Mouse (Mus musculus) midbrain, embryonic 12.5 days (tissue): ENCODE measurements at regions not wholly inside any gene's neighbourhood (a gene's known extent, or its start where the extent isn't known, plus 50 kb on each side); places are given as distances from the start of the nearest gene placed in this dataset.

Experiments
- ATAC-seq: fragments of 200-750 bp; cut with Nextera tagmentation; 2 replicates; pipeline ENCODE4 v1.8.0; 2017; ENCODE audit warnings: low read depth, moderate TSS enrichment, moderate library complexity; ENCODE audit not compliant: low FRiP score
- H3K27ac ChIP-seq: fragments of 300-500 bp; sonication (generic); replicated peaks from 2 replicates; pipeline ENCODE4 v1.5.1; 2016; ENCODE audit warnings: mild to moderate bottlenecking
- H3K27me3 ChIP-seq: fragments of 300-500 bp; sonication (generic); 2 replicates; pipeline ENCODE4 v1.6.1; 2016; ENCODE audit warnings: mild to moderate bottlenecking
- H3K36me3 ChIP-seq: fragments of 300-500 bp; sonication (generic); 2 replicates; pipeline ENCODE4 v1.6.1; 2016
- H3K4me1 ChIP-seq: fragments of 300-500 bp; sonication (generic); 2 replicates; pipeline ENCODE4 v1.6.1; 2016
- H3K4me2 ChIP-seq: fragments of 300-500 bp; sonication (generic); replicated peaks from 2 replicates; pipeline ENCODE4 v1.6.1; 2016; ENCODE audit warnings: mild to moderate bottlenecking, moderate library complexity
- H3K4me3 ChIP-seq: fragments of 300-500 bp; sonication (generic); 2 replicates; pipeline ENCODE4 v1.5.1; 2016; ENCODE audit warnings: mild to moderate bottlenecking
- H3K9ac ChIP-seq: fragments of 300-500 bp; sonication (generic); replicated peaks from 2 replicates; pipeline ENCODE4 v1.6.1; 2016; ENCODE audit warnings: mild to moderate bottlenecking, moderate library complexity
- H3K9me3 ChIP-seq: fragments of 300-500 bp; sonication (generic); 2 replicates; pipeline ENCODE4 v1.6.1; 2016; ENCODE audit warnings: mild to moderate bottlenecking
- WGBS: fragments of 180-500 bp; shearing (Covaris S2); methylation state at CpG from one replicate; pipeline ENCODE4 v1.1.7; 2016; 5-methylcytosine and 5-hydroxymethylcytosine counted together

GRCm38 (mm10) chr6:44210901-44211300 lies 544.8 kb upstream of the Tpk1 start:
- H3K27me3 ChIP-seq = no peaks in the 10 kb centered on the region
- H3K4me2 ChIP-seq = no peak overlapping the region
- no peak overlapping the region for H3K4me3 ChIP-seq
- H3K36me3 ChIP-seq = no peaks in the 10 kb centered on the region
- WGBS = 69% methylated on average over 1 of the region's 1 CpGs
- no peaks in the 10 kb centered on the region for H3K4me1 ChIP-seq
- H3K9me3 ChIP-seq = no peaks in the 10 kb centered on the region
- no peak overlapping the region for H3K9ac ChIP-seq
- no peak overlapping the region for H3K27ac ChIP-seq
- no peak for ATAC-seq

- H3K27me3 ChIP-seq = no peaks in the 10 kb centered on the region
- H3K4me1 ChIP-seq = no peaks in the 10 kb centered on the region
- H3K4me3 ChIP-seq = no peak overlapping the region
- ATAC-seq = no peak
- H3K36me3 ChIP-seq = no peaks in the 10 kb centered on the region
- no peaks in the 10 kb centered on the region for H3K9me3 ChIP-seq
- 92% methylated on average over 1 of the region's 1 CpGs for WGBS
- H3K9ac ChIP-seq = no peak overlapping the region
- H3K4me2 ChIP-seq = no peak overlapping the region
- H3K27ac ChIP-seq = no peak overlapping the region
Measured at GRCm38 (mm10) chr6:44204477-44204876, 538.4 kb upstream of the Tpk1 start.

GRCm38 (mm10) chr6:44203831-44204230 lies 537.8 kb upstream of the Tpk1 start:
- Histone ChIP-seq H3K9me3 (no peaks in the 10 kb centered on the region), H3K27ac (no peak overlapping the region), H3K4me1 (no peaks in the 10 kb centered on the region), H3K9ac (no peak overlapping the region), H3K4me3 (no peak overlapping the region), H3K36me3 (no peaks in the 10 kb centered on the region), H3K27me3 (no peaks in the 10 kb centered on the region), H3K4me2 (no peak overlapping the region)
- WGBS = 67% methylated on average over 1 of the region's 1 CpGs
- no peak for ATAC-seq

- Histone ChIP-seq H3K27me3 (no peaks in the 10 kb centered on the region), H3K4me2 (no peak overlapping the region), H3K27ac (no peak overlapping the region), H3K36me3 (no peaks in the 10 kb centered on the region), H3K9me3 (no peaks in the 10 kb centered on the region), H3K4me1 (no peaks in the 10 kb centered on the region), H3K4me3 (no peak overlapping the region), H3K9ac (no peak overlapping the region)
- peak; percentile 62; the same call in 1 of the 2 replicates for ATAC-seq
- 71% methylated on average over 4 of the region's 4 CpGs for WGBS
Measured at GRCm38 (mm10) chr6:44179927-44180326, 513.8 kb upstream of the Tpk1 start.
